Mouse (Mus musculus): ENCODE measurements around the gene Vmn1r76. TPM values are rescaled to one million over a fixed set of nuclear protein-coding genes. Genes with fewer than 3 reads are reported as not detected.

The Vmn1r76 gene
- not detected for total RNA-seq (2021)

- DNase-seq = no peak
- intact Hi-C loops (cut with DNase I) = no loop called here
Measured at GRCm38 (mm10) chr7:11938113-11938512, at the start of gene Vmn1r76. Vmn1r76 (minus strand) TSS chr7:11938213.

DNA sequence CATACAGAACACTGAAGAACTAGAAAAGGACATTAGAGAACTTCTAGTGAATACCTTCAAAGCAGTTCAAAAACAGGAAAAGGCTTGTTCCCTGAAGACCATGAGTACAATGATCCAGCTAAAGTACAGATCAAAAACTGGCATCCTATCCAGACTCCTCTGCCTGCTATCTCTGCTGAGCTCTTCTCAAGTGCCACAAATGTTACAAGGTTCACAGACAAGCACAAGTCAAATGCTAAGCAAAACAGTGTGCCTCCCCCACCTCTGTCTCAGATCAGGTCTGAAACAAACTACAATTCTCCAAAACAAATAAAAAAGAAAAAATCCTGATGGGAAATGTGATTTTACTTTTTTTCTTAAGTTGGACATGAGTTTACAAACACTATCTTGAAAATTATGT, 34.6 kb upstream of the Vmn1r76 start:
- DNase-seq = no peak
- intact Hi-C loops (cut with DNase I) = no loop called here

- intact Hi-C loops (cut with DNase I) = no loop called here
- no peak for DNase-seq
Measured at GRCm38 (mm10) chr7:11947991-11948390, 10.0 kb upstream of the Vmn1r76 start.

GRCm38 (mm10) chr7:11874330-11874729, 63.7 kb downstream of the Vmn1r76 start, which contains the start of gene Vmn1r75:
Vmn1r75 (plus strand) TSS chr7:11874630.
- DNase-seq = no peak
- intact Hi-C loops (cut with DNase I) = no loop called here

Other genes with a start within 250 kb of the Vmn1r76 start
- gene Vmn1r73, start 207.9 kb downstream of the Vmn1r76 start, total RNA-seq (2021) = not detected
- gene Vmn1r74, start 104.2 kb downstream of the Vmn1r76 start, total RNA-seq (2021) = not detected
- gene Vmn1r75, start 63.6 kb downstream of the Vmn1r76 start, total RNA-seq (2021) = not detected
- gene Vmn1r77, start 98.5 kb upstream of the Vmn1r76 start, total RNA-seq (2021) = not detected
- not detected for gene Vmn1r78, start 212.0 kb upstream of the Vmn1r76 start, total RNA-seq (2021)
- gene Vmn1r79, start 233.1 kb upstream of the Vmn1r76 start, total RNA-seq (2021) = not detected